Mouse (Mus musculus) mature B cell (primary cell): ENCODE results near the gene Rab5b.
"Not testable (repeated sequence)": the region's sequence is repeated elsewhere in the genome, so short reads cannot be mapped to it uniquely, and the experiment has no call there.

Experiments
- in situ Hi-C: fragments of 300-500 bp; cut with MboI; formaldehyde crosslinking; loops from 2 replicates; pipeline ENCODE4 v1.14.3; 2019

The Rab5b gene

GRCm38 (mm10) chr10:128642749-128643148 lies 53.3 kb downstream of the Rab5b start:
- in situ Hi-C loops = no loop called here

GRCm38 (mm10) chr10:128641871-128642270 lies 54.2 kb downstream of the Rab5b start:
- in situ Hi-C loops = no loop called here

- in situ Hi-C loops = no loop called here
Measured at GRCm38 (mm10) chr10:128640891-128641290, 55.2 kb downstream of the Rab5b start.

- in situ Hi-C loops = no loop called here
Measured at GRCm38 (mm10) chr10:128639999-128640398, 56.1 kb downstream of the Rab5b start.

GRCm38 (mm10) chr10:128637011-128637410 lies 59.1 kb downstream of the Rab5b start:
- in situ Hi-C loops = no loop called here

- in situ Hi-C loops = no loop called here
Measured at GRCm38 (mm10) chr10:128636561-128636960, 59.5 kb downstream of the Rab5b start.

GRCm38 (mm10) chr10:128635697-128636096 lies 60.4 kb downstream of the Rab5b start:
- in situ Hi-C loops = no loop called here

GRCm38 (mm10) chr10:128631571-128631970 lies 64.5 kb downstream of the Rab5b start:
- in situ Hi-C loops = no loop called here

- in situ Hi-C loops = not testable (repeated sequence)
Measured at GRCm38 (mm10) chr10:128630306-128630705, 65.8 kb downstream of the Rab5b start.

- in situ Hi-C loops = no loop called here
Measured at GRCm38 (mm10) chr10:128629746-128630145, 66.3 kb downstream of the Rab5b start.

GRCm38 (mm10) chr10:128627398-128628317 lies 68.4 kb downstream of the Rab5b start:
- in situ Hi-C loops = no loop called here
